Mouse (Mus musculus): ENCODE measurements at regions not wholly inside any gene's neighbourhood (a gene's known extent, or its start where the extent isn't known, plus 50 kb on each side); places are given as distances from the start of the nearest gene placed in this dataset.

- no peak for TF ChIP-seq CTCF (IDR thresholded peaks at IDR 0.05; ENCODE audit: extremely low read depth, insufficient read length, insufficient replicate concordance, low read depth, low read length)
- TF ChIP-seq POLR2A (IDR thresholded peaks at IDR 0.05; ENCODE audit: low read depth, low read length): no peak
Measured at GRCm38 (mm10) chr9:43548883-43549282, 194.9 kb upstream of the Nectin1 start.

Data from small intestine, adult 2 months (tissue).